Mouse (Mus musculus) heart, postnatal 10 days (tissue): ENCODE data around the gene Ubxn7. TPM values are rescaled to one million over a fixed set of nuclear protein-coding genes. Genes with fewer than 3 reads are reported as not detected.

ENCODE experiments used
- DNase-seq, 2 experiments: peaks; one replicate each; pipeline ENCODE4 v3.0.0; 2021
- intact Hi-C: fragments of 180-260 bp; cut with DNase I; formaldehyde crosslinking; loops from one replicate; pipeline ENCODE4 v1.15.1; 2025
- total RNA-seq, 2 experiments: library from RNA; stranded (reverse); gene quantifications; 2 replicates each; pipeline ENCODE4 v1.2.3; 2021

Ubxn7 gene
- total RNA-seq, 2 experiments from 2014 or later, result 34.0 to 35.4 TPM

GRCm38 (mm10) chr16:32430474-32431046, 98.5 kb downstream of the Ubxn7 start, which contains the start of gene Pcyt1a:
Pcyt1a (plus strand) TSS chr16:32430921.
- peak; percentile 93 for DNase-seq
- intact Hi-C loops, result loop anchor here (2.0 to 5.0 kb wide), 2 partner anchors 28 to 98 kb away; partner anchors contain the start of gene Ubxn7

DNA sequence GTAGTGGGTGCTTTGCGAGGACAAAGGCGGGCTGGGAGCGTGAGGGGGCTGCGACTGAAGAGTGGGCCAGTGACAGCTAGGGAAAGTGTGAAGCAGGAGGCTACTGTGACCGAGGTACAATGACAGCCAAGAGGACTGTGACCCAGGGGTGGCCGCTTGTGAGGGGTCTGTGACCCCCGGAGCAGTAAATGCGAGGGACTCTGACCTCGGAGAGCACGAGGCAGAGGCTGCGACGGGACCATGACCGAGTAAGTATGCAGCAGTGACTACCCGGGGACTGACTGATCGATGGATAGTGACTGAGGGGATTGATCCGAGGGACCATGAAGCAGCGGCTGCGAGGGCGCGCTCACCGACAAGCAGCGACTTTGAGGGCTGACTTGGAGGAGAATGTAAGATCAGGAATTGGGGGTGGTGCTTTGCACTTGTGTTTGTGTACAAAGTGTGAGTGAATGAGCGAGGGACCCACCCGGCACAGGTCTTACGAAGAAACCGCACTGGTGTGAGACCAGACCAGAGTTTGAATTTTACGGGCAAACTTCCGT, 99.1 kb downstream of the Ubxn7 start:
- no peak for DNase-seq
- intact Hi-C loops, result loop anchor here (2.0 to 5.0 kb wide), 2 partner anchors 28 to 99 kb away; partner anchors contain the start of gene Ubxn7

DNA sequence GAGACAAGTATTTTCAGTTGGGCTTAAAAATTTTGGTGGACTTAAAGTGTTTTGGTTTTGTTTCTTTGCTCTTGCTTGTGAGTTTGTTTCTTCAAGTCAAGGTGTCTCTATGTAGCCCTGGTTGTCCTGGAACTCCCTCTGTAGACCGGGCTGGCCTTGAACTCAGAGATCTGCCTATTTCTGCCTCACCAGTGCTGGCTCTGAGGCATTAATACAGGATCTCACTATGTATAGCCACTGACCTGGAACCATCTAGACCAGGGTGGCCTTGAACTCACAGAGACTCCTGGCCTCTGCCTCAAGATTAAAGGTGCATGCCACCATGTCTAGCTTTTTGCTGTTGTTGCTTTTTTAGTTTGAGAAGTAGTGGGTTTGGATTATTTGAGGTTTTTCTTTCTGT, 99.9 kb downstream of the Ubxn7 start:
- DNase-seq, result no peak
- intact Hi-C loops, result loop anchor here (2.0 to 5.0 kb wide), 2 partner anchors 27 to 100 kb away; partner anchors contain the start of gene Ubxn7

DNA sequence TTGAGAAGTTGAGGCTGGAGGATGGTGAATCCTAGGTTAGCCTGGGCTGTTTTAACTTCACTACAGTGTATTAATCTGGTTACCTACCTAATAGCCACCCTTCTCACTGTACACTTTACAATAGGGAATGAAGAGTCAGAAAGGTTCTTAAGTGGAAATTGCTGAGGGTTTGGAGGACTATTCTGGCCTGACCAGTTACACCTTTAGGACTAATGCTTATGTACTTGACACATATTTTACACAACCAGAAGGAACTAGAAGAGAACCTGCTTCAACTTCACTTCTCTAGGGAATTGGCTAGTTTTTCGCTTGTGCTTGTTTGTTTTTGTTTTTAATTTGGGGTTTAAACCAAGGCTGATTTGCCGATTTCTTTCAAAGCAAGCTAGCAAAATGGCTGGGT, 101.1 kb downstream of the Ubxn7 start:
- no peak for DNase-seq
- intact Hi-C loops, result loop anchor here (5.0 kb wide), 1 partner anchor 101 kb away; the partner anchor contains the start of gene Ubxn7

GRCm38 (mm10) chr16:32434066-32434465, 102.0 kb downstream of the Ubxn7 start:
- intact Hi-C loops, result loop anchor here (5.0 kb wide), 1 partner anchor 102 kb away; the partner anchor contains the start of gene Ubxn7
- DNase-seq, result peak; percentile 59 to 61

- DNase-seq, result no peak
- intact Hi-C loops, result loop anchor here (5.0 kb wide), 1 partner anchor 102 kb away; the partner anchor contains the start of gene Ubxn7
Observed at GRCm38 (mm10) chr16:32434691-32435090, 102.6 kb downstream of the Ubxn7 start.

- no peak for DNase-seq
- intact Hi-C loops, result no loop called here
Observed at GRCm38 (mm10) chr16:32436657-32437056, 104.6 kb downstream of the Ubxn7 start.

DNA sequence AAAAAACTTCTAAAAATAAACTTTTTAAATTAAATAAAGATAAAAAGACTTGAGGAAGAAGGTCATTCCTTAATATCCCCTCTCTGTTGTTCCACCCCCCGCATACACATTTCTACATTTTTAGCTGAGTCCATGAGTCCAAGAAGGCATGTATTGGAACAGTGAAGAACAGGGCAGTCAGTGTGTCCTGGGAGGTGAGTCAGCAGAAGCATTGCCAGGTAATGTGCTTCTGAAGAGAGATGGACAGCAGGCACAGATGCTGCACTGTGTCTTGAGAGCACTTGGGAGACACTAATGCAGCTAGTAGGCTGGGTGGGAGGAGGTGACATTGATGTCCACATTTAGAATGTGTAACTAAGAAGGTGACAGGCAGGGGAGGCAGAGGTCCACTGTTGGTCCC, 105.2 kb downstream of the Ubxn7 start:
- intact Hi-C loops, result no loop called here
- no peak for DNase-seq

- no peak for DNase-seq
- intact Hi-C loops, result no loop called here
Observed at GRCm38 (mm10) chr16:32441432-32441831, 109.4 kb downstream of the Ubxn7 start.

Other genes starting within 250 kb of the Ubxn7 start
- 10 to 100 TPM; 23.9 to 26.6 TPM for gene Pigx, start 232.5 kb upstream of the Ubxn7 start, total RNA-seq
- gene Cep19, start 232.5 kb upstream of the Ubxn7 start, total RNA-seq, result 10 to 100 TPM in 1 of 2 experiments, 1 to 10 TPM in 1; 9.6 to 10.6 TPM
- gene Nrros, start 166.7 kb upstream of the Ubxn7 start, total RNA-seq, result 1 to 10 TPM; 5.7 to 6.8 TPM
- gene Bex6, start 152.4 kb upstream of the Ubxn7 start, total RNA-seq, result not detected
- 10 to 100 TPM; 15.5 to 16.3 TPM for gene Fbxo45, start 85.1 kb upstream of the Ubxn7 start, total RNA-seq
- 1 to 10 TPM; 6.8 to 6.9 TPM for gene Wdr53, start 85.0 kb upstream of the Ubxn7 start, total RNA-seq
- 1 to 10 TPM; 7.9 to 9.6 TPM for gene Smco1, start 60.8 kb upstream of the Ubxn7 start, total RNA-seq
- 10 to 100 TPM; 16.1 to 18.5 TPM for gene Rnf168, start 54.8 kb upstream of the Ubxn7 start, total RNA-seq
- gene Tm4sf19, start 68.2 kb downstream of the Ubxn7 start, total RNA-seq, result not detected
- 1 to 10 TPM; 5.5 to 5.6 TPM for gene Tctex1d2, start 87.4 kb downstream of the Ubxn7 start, total RNA-seq
- 100 to 1,000 TPM in 1 of 2 experiments, 10 to 100 TPM in 1; 98.6 to 107 TPM for gene Pcyt1a, start 98.7 kb downstream of the Ubxn7 start, total RNA-seq
- gene Slc51a, start 155.6 kb downstream of the Ubxn7 start, total RNA-seq, result 1 to 10 TPM; 3.4 to 4.2 TPM
- gene Zdhhc19, start 164.0 kb downstream of the Ubxn7 start, total RNA-seq, result not detected